Mouse (Mus musculus) R1 (cell line): ENCODE measurements around the gene Schip1.

ENCODE experiments used
- DNase-seq: peaks from one replicate; pipeline ENCODE4 v3.0.0-alpha.2; 2018; ENCODE audit warnings: low read depth, low spot score

Gene Schip1

GRCm38 (mm10) chr3:68664337-68664736 lies 599.7 kb downstream of the Schip1 start:
- DNase-seq: no peak

DNA sequence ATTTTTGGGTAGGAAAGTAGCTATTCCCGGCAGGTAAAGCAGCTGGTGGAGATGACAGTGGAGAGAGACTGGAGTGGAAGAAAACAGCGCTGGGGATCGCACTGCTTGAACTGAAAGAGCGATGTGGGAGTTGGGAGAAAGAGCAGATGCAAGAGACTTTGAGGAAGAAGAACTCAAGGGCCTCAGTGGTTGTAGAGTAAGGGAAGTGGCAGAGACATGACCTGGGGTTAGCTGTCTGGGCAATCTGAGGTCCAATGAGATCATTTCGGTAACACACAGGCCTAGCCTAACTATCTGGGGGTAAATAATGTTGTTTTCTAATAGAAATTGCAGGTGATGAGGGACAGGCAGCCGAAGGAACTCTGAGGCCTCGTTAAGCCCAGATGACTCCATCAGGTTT lies 601.8 kb downstream of the Schip1 start:
- no peak for DNase-seq

GRCm38 (mm10) chr3:68667852-68668251 lies 603.2 kb downstream of the Schip1 start:
- no peak for DNase-seq

GRCm38 (mm10) chr3:68669418-68669974 lies 604.9 kb downstream of the Schip1 start:
- DNase-seq: no peak

GRCm38 (mm10) chr3:68674721-68675120 lies 610.1 kb downstream of the Schip1 start:
- no peak for DNase-seq

GRCm38 (mm10) chr3:68675216-68675835 lies 610.7 kb downstream of the Schip1 start:
- peak; percentile 9 for DNase-seq
